Mouse (Mus musculus): ENCODE data around the gene Rad18. TPM values are rescaled to one million over a fixed set of nuclear protein-coding genes. Genes with fewer than 3 reads are reported as not detected.
A peak's percentile ranks its signal among the peaks of the same experiment; 100 is the strongest.

The Rad18 gene
- total RNA-seq, 4 experiments from 2014 or later: 0.83 to 1.3 (median 1.1) TPM

DNA sequence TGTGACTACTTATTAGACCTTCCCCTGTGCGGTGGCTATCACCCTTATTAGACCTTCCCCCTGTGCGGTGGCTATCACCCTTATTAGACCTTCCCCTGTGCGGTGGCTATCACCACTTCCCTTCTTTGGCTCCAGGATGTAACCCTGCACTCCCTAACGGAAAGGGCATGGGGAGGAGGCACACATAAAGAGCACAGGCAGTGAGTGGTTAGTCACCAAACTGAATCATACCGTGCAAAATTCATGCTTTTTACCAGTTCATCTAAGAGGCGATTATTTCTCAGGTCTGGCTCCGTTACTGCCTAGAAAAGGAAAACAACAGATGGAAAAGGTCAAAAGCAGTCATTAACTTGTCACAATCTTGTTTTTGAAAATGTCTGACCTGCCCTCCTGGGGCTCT is 10.0 kb downstream of the Rad18 start:
- no peak for DNase-seq (ENCODE audit: low spot score in 2 of 2)

DNA sequence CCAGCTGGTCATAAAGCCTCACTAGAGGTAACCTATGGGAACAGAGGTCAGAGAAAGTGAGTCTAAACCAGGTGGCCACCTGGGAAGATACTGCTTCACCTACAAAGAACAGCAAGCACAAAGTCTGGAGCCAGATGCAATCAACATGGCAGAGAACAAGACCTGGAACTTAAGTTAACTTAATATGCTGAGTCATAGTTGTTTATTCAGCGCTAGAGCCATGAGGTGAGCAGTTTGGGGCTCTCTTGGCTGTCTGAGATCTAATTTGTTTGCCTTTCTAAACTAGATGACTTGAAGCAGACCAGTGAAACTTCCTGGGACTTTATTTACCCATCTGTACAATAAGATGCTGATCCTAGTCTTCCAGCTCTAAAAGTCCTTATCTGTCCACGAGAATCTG is 12.4 kb downstream of the Rad18 start:
- DNase-seq (ENCODE audit: low spot score in 2 of 2): no peak

DNA sequence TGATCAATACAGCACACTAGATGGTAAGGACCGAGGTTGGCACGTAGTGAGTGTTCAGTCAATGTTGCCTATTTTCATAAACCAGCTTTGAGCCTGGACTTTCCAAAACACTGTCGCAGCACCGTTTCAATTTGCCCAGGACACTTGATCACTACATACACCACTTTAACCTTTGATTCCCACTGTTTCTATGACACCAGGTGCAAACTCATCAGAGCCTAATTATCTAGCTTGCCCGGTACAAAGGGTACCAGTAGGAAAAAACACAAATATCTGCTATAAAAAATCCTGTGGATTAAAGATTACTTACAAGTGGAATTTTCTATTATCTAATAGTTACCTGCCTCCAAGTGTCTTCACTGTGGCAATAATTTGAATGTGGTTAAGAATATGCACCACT is 64.4 kb downstream of the Rad18 start:
- no peak for DNase-seq (ENCODE audit: low spot score in 2 of 2)

DNA sequence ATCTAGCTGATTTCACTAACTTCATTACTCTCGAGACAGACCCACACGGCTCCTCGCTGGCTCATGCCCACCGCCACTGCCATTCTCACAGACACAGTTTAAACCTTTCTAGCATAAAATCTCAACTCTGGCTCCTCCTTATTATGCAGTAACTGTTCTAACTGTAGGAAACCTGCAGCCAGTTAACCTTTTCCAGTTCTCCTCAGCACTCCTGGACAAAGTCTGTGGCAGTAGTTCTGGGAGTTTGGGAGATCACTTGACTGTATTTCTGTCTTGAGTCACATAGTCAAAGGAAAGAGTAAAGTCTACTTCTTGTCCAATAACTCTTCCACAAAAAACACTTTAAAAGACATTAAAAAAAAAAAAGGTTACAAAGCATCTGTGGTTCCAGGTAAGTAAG is 66.2 kb downstream of the Rad18 start:
- no peak for DNase-seq (ENCODE audit: low spot score in 2 of 2)

DNA sequence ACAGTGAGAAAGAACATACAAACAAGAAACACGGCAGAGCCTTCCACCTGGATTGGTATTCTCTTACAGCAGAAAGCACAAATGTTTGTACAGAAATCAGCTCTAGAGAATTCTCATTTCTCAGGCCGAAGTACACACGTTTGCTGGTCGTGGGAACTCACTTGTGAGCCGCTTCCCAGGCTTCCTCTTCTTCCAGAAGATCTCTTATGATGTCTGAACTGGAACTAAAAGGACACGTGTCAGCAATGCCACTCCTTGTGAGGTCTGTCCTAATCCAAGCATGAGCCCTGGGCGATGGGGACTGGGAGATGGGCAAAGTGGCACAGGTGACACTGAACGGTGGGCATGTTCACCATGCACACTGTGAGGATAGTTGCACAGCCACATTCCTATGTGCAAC is 68.2 kb downstream of the Rad18 start:
- DNase-seq (ENCODE audit: low spot score in 2 of 2): no peak

DNA sequence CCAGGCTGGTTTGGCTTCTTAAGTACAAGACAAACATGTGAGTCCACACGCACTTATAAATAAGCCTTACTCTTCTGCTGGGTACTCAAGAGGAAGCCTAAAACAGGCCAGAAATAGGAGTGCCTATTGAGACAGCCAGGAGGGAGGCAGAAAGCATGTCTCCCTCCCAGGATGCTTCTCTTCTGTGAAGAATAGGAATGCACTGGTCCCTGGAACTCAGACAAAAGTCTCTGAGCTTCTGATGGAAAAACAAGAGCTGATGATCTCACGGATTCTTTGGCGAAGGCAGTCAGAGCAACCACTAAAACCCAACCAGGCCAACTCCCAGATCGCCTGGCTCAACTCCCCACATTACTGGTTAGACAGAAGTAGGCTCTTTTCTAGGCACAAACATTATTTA is 74.2 kb downstream of the Rad18 start:
- peak in 1 of 2 experiments; percentile 7 for DNase-seq (ENCODE audit: low spot score in 2 of 2)

DNA sequence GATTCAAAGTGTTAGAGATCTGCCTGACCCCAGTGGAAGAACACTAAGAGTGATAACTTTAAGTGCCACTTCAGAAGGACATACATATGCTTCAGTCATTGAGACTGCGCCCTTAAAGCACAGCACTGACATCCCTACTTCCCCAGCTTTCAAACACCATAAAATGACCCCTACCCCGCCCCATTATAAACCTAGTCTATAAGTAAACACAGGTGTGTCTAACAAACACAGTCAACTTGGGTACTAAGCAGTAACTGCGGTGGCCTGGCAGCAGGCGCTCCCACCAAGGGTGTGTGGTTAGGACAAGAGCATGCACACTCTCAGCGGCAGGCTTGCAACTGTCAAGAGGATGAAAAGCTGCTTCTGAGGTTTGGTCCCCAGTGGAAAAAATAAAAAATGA is 76.5 kb downstream of the Rad18 start:
- no peak for DNase-seq (ENCODE audit: low spot score in 2 of 2)

DNA sequence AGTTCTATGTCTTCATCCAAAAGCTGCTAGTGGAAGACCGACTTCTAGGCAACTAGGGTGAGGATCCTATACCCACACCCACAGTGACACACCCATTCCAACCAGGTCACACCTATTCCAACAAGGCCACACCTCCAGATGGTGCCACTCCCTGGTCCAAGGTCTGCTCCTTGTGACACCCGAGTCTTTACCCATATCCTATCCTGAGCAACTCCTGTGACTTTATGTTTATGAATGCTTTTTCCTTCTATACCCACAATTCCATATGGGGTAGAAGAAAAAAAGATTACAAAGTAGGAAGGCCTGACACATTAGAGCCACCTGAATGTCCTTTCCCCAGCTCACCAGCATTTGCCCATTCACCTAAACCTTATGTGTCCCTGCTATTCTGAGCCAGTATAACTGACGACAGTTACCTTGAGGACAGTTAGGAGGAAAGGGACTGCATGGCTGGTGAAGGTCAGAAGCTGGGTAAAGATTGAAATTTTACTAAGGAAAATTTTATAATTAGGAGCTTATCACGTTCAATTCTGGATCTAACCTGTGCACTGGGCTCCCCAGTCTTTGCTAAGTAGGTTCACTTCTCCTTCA is 78.7 kb downstream of the Rad18 start:
- no peak for DNase-seq (ENCODE audit: low spot score in 2 of 2)

DNA sequence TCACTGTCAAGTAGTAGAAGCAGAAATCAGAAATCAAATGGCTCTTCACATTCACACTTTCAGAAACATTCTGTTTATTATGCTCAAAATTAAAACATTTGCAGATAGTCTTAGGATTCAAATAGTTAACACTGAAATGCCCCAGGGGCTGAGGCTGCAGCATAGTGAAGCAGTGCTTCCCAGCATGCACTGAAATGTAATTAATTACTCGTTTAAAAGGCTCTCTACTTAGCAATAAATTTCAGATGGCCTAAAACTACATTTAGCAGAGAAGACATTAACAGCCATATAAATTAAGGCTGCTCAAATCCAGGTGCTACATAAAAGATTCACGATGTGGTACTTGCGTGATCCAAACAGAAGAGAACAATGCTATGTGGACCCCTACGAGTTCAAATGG is 87.5 kb downstream of the Rad18 start:
- no peak for DNase-seq (ENCODE audit: low spot score in 2 of 2)

DNA sequence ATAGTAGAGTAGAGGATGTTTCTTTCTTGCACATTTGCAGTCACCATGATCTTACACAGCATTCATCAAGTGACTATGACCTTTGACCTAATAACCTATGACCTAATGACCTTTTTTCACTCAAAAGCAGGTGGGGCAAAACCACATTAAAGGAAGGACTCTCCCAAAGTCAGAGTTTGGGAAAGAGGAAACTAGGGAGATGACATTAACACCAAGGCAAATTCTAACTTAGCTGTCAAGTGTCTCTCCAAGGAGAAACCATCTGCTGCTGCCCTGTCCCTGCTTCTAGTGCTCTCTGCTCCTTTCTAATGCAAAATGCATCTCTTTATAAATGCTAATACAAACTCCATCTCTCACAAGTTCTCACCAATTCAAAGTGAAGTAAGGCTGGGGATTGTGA is 92.6 kb downstream of the Rad18 start:
- no peak for DNase-seq (ENCODE audit: low spot score in 2 of 2)

DNA sequence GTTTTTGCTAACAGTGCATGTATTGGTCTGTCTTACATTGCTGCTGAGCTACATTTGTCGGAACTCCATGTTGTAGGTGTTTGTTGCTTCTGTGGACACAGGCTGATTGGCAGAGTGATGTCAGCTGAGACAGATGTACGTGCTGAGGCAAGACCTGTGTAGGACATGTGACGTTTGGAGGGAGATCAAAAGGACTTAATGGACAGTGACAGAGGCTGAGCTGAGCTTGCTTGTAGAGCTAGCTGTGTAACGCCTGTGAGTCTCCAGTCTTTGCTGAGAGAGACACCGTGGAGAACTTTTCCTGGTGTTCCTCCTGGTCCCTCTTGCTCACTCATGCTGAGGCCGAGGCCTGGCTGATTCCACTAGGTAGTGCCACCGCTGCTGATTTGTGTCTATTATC is 101.5 kb downstream of the Rad18 start:
- DNase-seq (ENCODE audit: low spot score in 2 of 2): no peak

DNA sequence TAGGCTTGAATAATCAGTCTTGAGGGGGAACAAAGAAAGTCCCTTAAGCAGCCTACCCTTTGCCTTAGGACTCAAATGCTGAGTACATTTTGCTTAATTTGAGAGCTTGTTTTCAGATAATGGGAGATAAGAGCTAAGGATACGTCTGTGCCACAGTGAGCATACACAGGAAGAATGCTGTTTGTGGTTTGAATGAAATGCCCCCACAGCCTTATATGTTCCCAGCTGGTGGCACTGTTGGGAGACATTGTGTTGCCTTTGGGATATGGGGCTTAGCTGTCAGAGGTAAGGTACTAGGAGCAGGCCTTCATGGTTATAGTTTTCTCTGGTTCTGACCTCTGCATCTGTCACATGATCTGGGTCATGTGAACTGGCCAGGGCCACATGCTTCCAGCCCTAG is 108.6 kb downstream of the Rad18 start:
- no peak for DNase-seq (ENCODE audit: low spot score in 2 of 2)

DNA sequence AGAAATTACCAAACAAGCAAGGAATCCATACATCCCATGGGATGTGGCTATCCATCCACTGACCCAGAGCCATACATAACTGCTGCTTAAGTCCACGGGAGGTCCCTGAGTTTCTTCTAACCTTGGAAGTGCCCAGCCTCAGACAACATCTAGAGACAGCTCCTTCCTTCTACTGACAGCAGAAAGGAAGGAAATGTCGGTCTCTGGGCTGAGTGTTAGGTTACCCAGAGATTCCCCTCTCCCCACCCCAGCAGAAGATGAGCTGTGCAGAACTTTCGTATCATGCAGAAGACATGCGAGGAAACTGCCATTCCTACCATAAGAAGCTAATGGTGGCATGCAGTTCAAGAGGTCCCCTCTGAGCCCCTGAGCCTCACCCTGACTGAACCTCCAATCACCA is 109.5 kb downstream of the Rad18 start:
- no peak for DNase-seq (ENCODE audit: low spot score in 2 of 2)

DNA sequence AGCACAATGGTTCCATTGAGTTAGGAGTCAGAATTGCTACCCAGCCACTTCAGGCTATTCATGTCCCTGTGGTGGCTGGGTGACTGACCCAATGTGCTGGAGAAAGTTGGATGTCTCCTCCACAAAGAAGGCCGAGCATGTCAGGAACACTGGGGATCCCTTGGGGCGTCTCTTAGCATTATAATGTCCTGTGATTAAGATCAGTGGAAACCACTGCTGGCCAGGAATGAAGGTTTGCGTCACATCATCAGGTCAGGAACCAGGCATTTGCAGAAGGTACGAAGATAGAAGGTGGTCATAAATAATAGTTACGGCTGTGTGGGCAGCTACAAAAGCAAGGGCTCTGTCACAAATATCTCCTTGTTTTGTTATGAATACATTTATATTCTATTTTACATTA is 111.5 kb downstream of the Rad18 start:
- no peak for DNase-seq (ENCODE audit: low spot score in 2 of 2)

DNA sequence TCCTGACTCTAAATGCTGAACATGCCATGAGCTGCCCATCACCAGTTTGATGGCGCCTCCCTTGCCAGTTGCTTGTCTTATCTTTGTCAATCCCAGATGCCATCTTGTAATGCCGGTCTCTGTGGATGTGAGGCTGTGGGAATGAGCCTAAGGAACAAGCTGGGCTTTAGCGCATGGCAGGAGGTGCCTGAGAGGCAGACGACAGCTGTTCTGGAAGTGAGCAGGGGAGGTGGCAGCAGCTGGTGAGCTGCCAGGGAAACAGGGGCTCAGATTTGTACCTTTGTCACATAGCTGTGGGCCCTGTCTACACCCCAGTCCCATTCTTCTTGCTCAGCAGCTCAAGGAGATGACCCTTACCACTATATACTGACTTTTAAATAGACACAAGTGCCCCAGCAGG is 114.5 kb downstream of the Rad18 start:
- DNase-seq (ENCODE audit: low spot score in 2 of 2): no peak

DNA sequence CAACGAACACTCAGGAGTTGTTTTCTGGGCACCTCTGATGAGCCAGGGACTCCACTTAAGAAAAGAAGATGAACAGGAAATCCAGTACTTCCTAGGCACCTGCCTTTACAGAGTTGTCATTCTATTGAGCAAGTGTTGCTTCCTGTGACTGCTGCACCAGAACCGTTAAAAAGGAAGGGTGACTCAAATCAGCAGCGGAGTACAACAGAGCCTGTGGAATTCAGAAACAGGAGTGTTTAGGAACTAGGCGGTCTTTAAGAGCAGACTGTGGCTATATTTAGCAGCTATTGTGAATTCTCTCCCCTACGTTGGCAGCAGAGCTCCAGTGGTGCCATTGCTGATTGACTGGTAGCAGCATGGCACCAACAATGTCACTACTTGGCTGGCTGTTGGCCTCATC is 119.3 kb downstream of the Rad18 start:
- no peak for DNase-seq (ENCODE audit: low spot score in 2 of 2)

DNA sequence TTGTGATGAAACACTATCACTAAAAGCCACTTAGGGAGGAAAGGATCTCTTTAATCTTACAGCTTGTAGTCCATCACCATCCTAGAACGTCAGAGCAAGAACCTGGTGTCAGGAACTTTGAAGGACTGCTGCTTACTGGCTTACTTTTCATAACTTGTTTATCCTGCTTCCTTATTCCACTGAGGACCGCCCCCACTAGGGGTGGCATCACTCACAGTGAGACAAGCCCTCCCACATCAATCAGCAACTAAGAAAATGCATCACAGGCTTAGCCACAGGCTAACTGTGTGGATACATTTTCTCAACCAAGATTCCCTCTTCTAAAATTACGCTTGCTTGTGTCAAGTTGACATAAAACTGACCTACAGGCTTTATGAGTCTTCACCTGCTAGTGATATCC is 121.9 kb downstream of the Rad18 start:
- DNase-seq (ENCODE audit: low spot score in 2 of 2): no peak

DNA sequence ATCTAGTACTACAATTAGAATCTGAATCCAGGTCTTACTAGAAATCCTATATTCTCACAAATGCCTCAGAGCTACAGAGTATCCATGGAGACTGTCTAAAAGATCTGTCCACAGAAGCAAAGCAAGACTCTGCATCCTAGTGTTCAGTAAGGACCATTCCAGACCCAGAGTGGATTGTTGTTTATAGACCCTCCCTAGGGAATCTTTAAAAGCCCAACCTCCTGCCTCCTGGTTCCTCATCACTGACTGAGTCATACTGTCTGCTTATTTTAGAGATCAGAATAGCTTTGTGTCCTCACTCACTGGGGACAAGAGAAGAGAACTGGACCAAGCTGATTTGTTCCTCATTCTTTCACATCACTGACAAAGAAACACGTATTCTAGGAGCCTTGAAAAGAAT is 126.1 kb downstream of the Rad18 start:
- DNase-seq (ENCODE audit: low spot score in 2 of 2): no peak

Other genes starting within 250 kb of the Rad18 start
- 10 to 100 TPM; 49.1 to 54.8 (median 53.1) TPM for gene Cav3, start 237.2 kb downstream of the Rad18 start, total RNA-seq (2022)
- 1 to 10 TPM in 3 of 4 experiments, not detected in 1; 1.2 to 2.4 (median 2.4) TPM for gene Oxtr, start 206.7 kb downstream of the Rad18 start, total RNA-seq (2022)